Mouse (Mus musculus) intestine, embryonic 15.5 days (tissue): ENCODE data around the gene Snrnp25. TPM values are rescaled to one million over a fixed set of nuclear protein-coding genes. Genes with fewer than 3 reads are reported as not detected.
"Not testable (repeated sequence)": the region's sequence is repeated elsewhere in the genome, so short reads cannot be mapped to it uniquely, and the experiment has no call there.

ENCODE experiments used
- ATAC-seq: fragments of 200-750 bp; cut with Nextera tagmentation; 2 replicates; pipeline ENCODE4 v1.8.0; 2017; ENCODE audit warnings: moderate TSS enrichment, moderate library complexity
- H3K27ac ChIP-seq: fragments of 300-500 bp; sonication (generic); 2 replicates; pipeline ENCODE4 v1.5.1; 2015; ENCODE audit warnings: mild to moderate bottlenecking, inconsistent platforms
- H3K27me3 ChIP-seq: fragments of 300-500 bp; sonication (generic); replicated peaks from 2 replicates; pipeline ENCODE4 v1.6.1; 2015; ENCODE audit warnings: inconsistent platforms
- H3K36me3 ChIP-seq: fragments of 300-500 bp; sonication (generic); 2 replicates; pipeline ENCODE4 v1.6.1; 2015; ENCODE audit warnings: inconsistent platforms
- H3K4me1 ChIP-seq: fragments of 300-500 bp; sonication (generic); replicated peaks from 2 replicates; pipeline ENCODE4 v1.6.1; 2015; ENCODE audit warnings: inconsistent platforms
- H3K4me2 ChIP-seq: fragments of 300-500 bp; sonication (generic); replicated peaks from 2 replicates; pipeline ENCODE4 v1.6.1; 2015; ENCODE audit warnings: mild to moderate bottlenecking, inconsistent platforms
- H3K4me3 ChIP-seq: fragments of 300-500 bp; sonication (generic); replicated peaks from 2 replicates; pipeline ENCODE4 v1.5.1; 2015; ENCODE audit warnings: inconsistent platforms
- H3K9ac ChIP-seq: fragments of 300-500 bp; sonication (generic); 2 replicates; pipeline ENCODE4 v1.6.1; 2015; ENCODE audit warnings: inconsistent platforms
- H3K9me3 ChIP-seq: fragments of 300-500 bp; sonication (generic); 2 replicates; pipeline ENCODE4 v1.6.1; 2016; ENCODE audit warnings: inconsistent platforms
- WGBS: fragments of 180-500 bp; shearing (Covaris S2); methylation state at CpG from one replicate; pipeline ENCODE4 v1.1.7; 2015; 5-methylcytosine and 5-hydroxymethylcytosine counted together
- polyA plus RNA-seq: library from polyadenylated mRNA; unstranded; fragments of >200 nt; fragmentation: Nextera tagmentation; extraction: Ambion mirVana; gene quantifications from 2 replicates; pipeline ENCODE4 v1.2.1, GENCODE M21; 2015

Gene Snrnp25
- polyA plus RNA-seq, 1 experiment from 2014 or later: 45.1 TPM

DNA sequence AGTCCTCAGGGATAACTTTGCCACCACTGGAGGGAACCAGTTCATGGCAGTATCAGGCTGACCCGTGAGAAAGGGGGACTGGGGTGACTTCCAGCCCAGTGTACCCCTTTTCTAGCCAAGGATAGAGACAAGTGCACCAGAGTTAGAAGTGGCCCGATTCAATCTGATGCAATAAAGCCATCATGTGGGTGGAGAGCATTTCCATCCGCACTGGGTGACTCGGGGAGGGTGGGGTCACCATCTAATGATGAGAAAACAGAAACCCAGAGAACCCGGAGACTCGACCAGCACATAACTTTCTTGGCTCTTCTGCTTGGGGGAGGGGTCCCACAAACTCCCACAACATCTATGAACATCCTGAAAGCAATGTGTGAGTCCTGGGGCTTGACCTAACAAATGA lies 8.5 kb upstream of the Snrnp25 start:
- H3K4me2 ChIP-seq: no peak overlapping the region
- peaks cover 9% of the 10 kb centered on the region; the same call in 1 of the 2 replicates for H3K4me1 ChIP-seq
- no peaks in the 10 kb centered on the region for H3K27me3 ChIP-seq
- no peak overlapping the region for H3K4me3 ChIP-seq
- H3K27ac ChIP-seq: no peak overlapping the region
- no peaks in the 10 kb centered on the region for H3K9me3 ChIP-seq
- no peak for ATAC-seq
- H3K9ac ChIP-seq: no peak overlapping the region
- no peaks in the 10 kb centered on the region for H3K36me3 ChIP-seq
- 64% methylated on average over 6 of the region's 6 CpGs for WGBS

DNA sequence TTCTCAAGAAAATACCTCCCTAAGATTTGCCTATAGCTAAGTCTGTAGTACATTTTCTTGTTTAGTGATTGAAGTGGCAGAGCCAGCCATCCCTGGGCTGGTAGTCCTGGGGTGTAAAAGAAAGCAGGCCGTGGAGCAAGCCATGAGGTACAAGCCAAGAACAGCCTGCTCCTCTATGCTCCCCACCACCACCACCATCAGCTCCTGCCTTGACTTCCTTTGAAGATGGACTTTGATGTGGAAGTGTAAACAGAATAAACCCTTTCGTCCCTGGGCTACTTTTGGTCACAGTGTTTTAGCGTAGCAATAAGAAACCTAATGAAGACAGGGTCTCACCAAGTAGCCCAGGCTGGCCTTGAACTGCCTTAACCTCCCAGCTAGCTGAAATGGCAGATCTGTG lies 7.4 kb upstream of the Snrnp25 start:
- Histone ChIP-seq H3K4me1 (peaks cover 9% of the 10 kb centered on the region; the same call in 1 of the 2 replicates), H3K4me3 (no peak overlapping the region), H3K9me3 (no peaks in the 10 kb centered on the region), H3K27me3 (no peaks in the 10 kb centered on the region), H3K9ac (no peak overlapping the region), H3K27ac (no peak overlapping the region), H3K36me3 (no peaks in the 10 kb centered on the region), H3K4me2 (no peak overlapping the region)
- 44% methylated on average over 3 of the region's 3 CpGs for WGBS
- ATAC-seq: no peak

DNA sequence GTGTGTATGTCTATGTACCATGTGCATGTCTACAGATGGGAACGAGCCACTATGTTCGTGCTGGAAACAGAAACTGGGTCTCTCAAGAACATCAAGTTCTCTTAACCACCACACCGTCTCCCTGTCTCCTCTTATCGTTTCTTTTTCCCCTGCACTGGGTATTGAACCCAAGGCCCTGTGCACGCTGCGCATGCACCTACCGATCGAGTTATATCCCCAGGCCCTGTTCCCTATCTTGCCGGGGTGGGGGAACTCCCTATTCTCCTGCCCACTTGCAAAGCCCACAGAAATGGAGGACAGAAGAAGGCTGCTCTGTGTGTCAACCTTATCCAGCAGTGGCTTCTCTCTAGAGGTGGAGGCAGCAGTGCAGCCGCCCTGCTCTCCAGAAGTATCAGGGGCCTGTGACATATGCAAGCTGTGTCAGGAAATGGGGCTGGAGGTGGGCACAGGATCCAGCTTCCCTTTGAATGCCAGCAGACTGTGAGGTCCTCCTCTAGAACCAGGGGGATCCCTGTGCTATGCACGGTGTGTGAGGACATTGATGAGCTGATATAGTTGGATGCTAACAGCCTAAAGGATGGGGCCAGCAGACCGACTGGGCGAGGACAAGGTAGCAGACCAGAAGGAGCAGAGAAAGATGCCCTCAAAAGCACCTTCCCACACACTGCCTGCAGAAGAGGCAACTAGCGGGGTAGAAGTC lies 6.8 kb upstream of the Snrnp25 start:
- Histone ChIP-seq H3K4me3 (no peak overlapping the region), H3K4me2 (no peak overlapping the region), H3K4me1 (peaks cover 9% of the 10 kb centered on the region; the same call in 1 of the 2 replicates), H3K9ac (no peak overlapping the region), H3K36me3 (no peaks in the 10 kb centered on the region), H3K27me3 (no peaks in the 10 kb centered on the region), H3K27ac (no peak overlapping the region), H3K9me3 (no peaks in the 10 kb centered on the region)
- no peak for ATAC-seq
- 74% methylated on average over 14 of the region's 14 CpGs for WGBS

DNA sequence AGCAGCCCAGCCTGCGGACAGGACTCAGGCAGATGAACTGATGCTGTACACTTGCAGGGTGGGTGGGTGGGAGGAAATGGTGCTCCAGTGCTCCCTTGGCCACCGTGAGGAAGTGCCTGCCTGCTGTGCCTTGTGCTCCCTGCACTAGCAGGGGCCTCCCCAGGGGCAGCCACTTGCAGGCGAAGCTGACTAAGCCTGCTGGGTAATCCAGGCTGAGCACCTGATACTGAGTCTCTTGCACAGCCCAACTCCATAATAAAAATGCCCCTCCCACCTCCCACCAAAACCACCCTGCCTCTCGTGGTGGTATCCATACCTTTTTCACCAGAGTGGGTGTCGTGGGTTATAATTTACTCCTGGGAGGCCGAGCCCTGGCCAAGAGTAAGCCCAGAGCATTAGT lies 6.0 kb upstream of the Snrnp25 start:
- WGBS: 38% methylated on average over 6 of the region's 6 CpGs
- Histone ChIP-seq H3K4me2 (no peak overlapping the region), H3K4me3 (no peak overlapping the region), H3K27me3 (no peaks in the 10 kb centered on the region), H3K9me3 (no peaks in the 10 kb centered on the region), H3K27ac (no peak overlapping the region), H3K9ac (no peak overlapping the region), H3K4me1 (peaks cover 9% of the 10 kb centered on the region; the same call in 1 of the 2 replicates), H3K36me3 (no peaks in the 10 kb centered on the region)
- 0 out of 2 replicates have a peak, but pooled peaks have one; percentile 25 for ATAC-seq

DNA sequence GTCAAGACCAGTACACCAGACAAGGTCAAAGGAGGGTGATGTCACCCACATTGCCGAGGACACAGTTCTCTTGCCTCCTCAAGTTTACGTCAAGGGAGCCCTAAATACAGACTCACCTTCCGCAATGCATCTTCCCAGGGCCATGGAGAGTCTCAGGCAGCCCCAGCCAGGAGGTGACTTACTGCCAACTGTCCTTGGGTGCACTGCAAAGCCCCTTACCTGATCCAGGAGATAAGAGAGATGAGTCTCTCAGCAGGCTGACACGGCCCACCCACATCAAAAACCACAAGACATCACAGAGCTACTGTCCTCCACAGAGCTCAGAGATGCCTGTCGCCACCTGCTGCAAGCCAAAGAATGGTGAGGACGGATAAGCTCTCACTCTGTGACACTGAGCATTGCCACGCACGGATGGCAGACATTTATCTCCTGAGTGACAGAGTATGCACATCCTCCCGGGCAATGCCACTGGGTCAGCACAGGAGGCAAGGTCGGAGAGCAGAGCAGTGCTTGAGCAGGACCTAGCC lies 5.1 kb upstream of the Snrnp25 start, which contains the start of gene Il9r:
Gene Il9r, minus strand, starts transcription at position 205 of the 527 bp plus-strand sequence.
- no peak within 1 kb of the TSS for H3K4me2 ChIP-seq
- 69% methylated on average over 10 of the region's 10 CpGs for WGBS
- peaks cover 16% of the 10 kb centered on the region; the same call in 1 of the 2 replicates for H3K4me1 ChIP-seq
- no peak within 1 kb of the TSS for H3K27ac ChIP-seq
- no peaks in the 10 kb centered on the region for H3K27me3 ChIP-seq
- no peaks in the 10 kb centered on the region for H3K36me3 ChIP-seq
- no peak within 1 kb of the TSS for H3K4me3 ChIP-seq
- no peak within 1 kb of the TSS for H3K9ac ChIP-seq
- no peaks in the 10 kb centered on the region for H3K9me3 ChIP-seq
- ATAC-seq: no peak

DNA sequence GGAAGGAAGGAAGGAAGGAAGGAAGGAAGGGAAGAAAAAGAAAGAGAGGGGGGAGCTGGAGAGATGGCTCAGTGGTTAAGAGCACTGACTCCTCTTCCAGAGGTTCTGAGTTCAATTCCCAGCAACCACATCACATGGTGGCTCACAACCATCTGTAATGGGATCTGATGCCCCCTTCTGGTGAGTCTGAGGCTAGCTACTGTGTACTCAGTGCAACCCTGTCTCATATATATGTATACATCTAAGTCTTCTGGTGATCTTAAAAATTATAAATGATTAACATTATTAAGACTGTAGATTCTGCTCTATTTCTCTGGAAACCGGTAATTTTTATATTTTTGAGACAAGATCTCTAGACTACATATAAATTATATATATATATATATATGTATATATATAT lies 4.2 kb upstream of the Snrnp25 start:
- peaks cover 18% of the 10 kb centered on the region for H3K4me1 ChIP-seq
- not testable (repeated sequence) for H3K9me3 ChIP-seq, H3K4me2 ChIP-seq, H3K27me3 ChIP-seq, H3K36me3 ChIP-seq, H3K27ac ChIP-seq, H3K9ac ChIP-seq, ATAC-seq, H3K4me3 ChIP-seq
- 53% methylated on average over 1 of the region's 1 CpGs for WGBS

DNA sequence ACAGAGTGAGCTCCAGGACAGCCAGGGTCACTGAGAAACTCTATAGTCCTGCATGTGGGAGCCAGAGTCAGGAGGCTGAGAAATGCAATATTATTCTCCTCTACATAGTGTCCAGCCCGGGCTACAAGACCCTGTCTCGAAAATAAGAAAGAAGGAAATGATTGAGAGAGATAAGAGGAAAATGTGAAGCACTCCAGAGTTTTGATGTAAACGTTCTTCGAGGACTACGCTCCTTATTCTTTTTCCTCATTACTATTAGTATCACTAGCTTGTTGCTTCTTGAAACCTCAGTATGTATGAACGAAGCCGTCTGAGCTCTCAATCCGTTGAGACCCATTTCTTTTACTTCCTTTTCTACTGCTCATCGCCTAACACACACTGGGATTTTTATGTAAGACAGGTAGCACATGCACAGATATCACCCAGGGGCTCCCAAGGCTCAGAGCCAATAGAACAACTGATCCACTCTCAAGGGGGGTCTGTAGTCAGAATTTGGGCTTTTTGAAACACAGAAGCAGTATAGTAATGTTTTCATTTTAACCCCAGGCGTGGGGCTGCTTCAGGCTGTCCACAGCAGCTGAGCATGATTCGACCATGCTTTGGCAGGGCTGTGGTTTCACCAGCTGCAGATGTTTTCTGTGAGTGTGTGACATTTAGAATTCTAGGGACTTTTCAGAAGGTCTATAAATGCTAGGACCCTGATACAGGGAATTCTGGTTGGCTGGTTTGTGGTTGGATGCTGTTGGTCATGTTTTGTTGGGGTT lies 3.1 kb upstream of the Snrnp25 start:
- Histone ChIP-seq H3K4me2 (no peak overlapping the region), H3K9ac (no peak overlapping the region), H3K27ac (no peak overlapping the region), H3K9me3 (no peaks in the 10 kb centered on the region), H3K36me3 (no peaks in the 10 kb centered on the region), H3K27me3 (no peaks in the 10 kb centered on the region), H3K4me1 (peaks cover 16% of the 10 kb centered on the region), H3K4me3 (no peak overlapping the region)
- WGBS: 73% methylated on average over 11 of the region's 11 CpGs
- no peak for ATAC-seq

DNA sequence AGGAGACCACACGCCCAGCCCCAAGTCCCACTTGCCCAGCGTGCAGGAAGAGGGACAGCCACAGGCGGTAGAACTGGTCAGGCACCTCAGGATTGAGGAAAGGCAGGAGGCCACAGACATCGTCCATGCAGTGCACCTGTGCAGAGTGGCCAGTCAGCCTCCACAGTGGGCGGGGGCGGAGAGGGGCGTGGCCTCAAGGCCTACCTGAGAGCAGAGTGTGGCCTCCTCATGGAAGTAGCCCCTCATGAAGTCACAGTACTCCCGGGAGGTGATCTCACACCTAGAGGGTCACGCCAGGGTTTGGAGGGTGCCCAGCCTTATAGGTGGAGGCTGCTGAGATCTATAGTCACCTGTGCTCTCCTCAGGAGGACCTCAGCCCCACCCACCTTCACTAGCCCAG lies 5.4 kb downstream of the Snrnp25 start:
- peak; percentile 29; the same call in 1 of the 2 replicates for ATAC-seq
- no peak overlapping the region for H3K4me2 ChIP-seq
- H3K27me3 ChIP-seq: no peaks in the 10 kb centered on the region
- 78% methylated on average over 9 of the region's 9 CpGs for WGBS
- no peaks in the 10 kb centered on the region for H3K9me3 ChIP-seq
- peaks cover 66% of the 10 kb centered on the region for H3K36me3 ChIP-seq
- no peak overlapping the region for H3K27ac ChIP-seq
- no peak overlapping the region for H3K4me3 ChIP-seq
- H3K4me1 ChIP-seq: peaks cover 3% of the 10 kb centered on the region; the same call in 1 of the 2 replicates
- H3K9ac ChIP-seq: no peak overlapping the region

DNA sequence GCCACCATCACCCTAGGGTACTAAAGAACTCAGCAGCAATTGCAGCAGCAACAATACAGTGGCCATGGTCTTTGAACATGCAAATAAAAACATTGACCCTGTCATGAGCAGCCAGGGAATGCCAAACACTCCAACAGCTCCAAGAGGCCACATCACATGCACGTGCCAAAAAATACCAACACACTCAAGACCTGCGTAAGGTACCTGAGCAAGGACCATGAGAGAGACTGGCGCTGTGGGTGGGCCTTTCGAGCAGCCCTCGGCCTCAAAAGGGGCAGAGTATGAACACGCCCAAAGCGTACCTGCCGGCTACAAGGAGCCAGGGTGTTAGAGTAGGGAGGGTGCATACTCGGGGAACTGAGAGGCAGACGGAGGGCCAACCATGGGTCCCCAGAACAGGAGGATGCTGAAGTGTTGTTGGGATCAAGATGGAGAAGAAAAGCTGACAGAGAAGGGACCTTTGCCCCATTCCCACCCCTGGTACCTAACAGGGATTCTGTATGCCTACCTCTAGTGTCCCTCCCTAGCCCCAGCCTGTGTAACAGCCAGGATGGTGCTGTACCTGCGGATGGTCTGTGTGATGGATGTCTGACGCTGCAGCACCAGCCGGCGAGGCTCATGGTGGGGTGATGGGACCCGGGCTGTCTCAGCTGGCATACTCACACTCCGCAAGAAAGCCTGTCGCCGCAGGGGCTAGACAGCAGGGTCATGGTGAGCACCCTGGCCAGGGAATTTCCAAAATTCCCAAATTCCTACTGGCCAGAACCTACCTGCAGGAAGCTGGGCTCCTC lies 10.4 kb downstream of the Snrnp25 start:
- H3K27ac ChIP-seq: no peak overlapping the region
- no peak for ATAC-seq
- 90% methylated on average over 18 of the region's 18 CpGs for WGBS
- no peaks in the 10 kb centered on the region for H3K27me3 ChIP-seq
- no peak overlapping the region for H3K4me2 ChIP-seq
- H3K9me3 ChIP-seq: no peaks in the 10 kb centered on the region
- peaks cover 26% of the 10 kb centered on the region for H3K4me1 ChIP-seq
- peaks cover 43% of the 10 kb centered on the region for H3K36me3 ChIP-seq
- no peak overlapping the region for H3K9ac ChIP-seq
- H3K4me3 ChIP-seq: no peak overlapping the region

DNA sequence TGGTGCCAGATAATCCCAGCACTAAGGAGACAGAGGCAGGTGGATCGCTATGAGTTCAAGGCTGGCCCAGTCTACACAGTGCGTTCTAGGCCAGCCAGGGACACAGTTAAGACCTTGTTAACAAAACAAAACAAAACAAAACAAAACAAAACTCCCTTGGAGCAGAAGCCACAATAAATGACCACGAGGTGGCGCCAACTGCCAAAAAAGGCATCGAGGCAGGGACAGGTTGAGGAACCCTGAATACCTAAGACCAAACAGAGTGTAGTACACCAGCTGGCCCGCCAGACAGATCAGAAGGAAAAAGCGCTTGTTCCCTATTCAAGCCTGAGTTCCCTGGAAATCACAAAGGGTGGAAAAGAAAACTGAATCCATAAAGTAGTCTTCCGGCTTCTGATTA lies 11.6 kb downstream of the Snrnp25 start:
- no peaks in the 10 kb centered on the region for H3K27me3 ChIP-seq
- no peak overlapping the region for H3K27ac ChIP-seq
- H3K4me3 ChIP-seq: no peak overlapping the region
- WGBS: 26% methylated on average over 8 of the region's 8 CpGs
- ATAC-seq: no peak
- H3K9ac ChIP-seq: no peak overlapping the region
- peaks cover 33% of the 10 kb centered on the region for H3K4me1 ChIP-seq
- H3K36me3 ChIP-seq: peaks cover 31% of the 10 kb centered on the region
- no peak overlapping the region for H3K4me2 ChIP-seq
- H3K9me3 ChIP-seq: no peaks in the 10 kb centered on the region

DNA sequence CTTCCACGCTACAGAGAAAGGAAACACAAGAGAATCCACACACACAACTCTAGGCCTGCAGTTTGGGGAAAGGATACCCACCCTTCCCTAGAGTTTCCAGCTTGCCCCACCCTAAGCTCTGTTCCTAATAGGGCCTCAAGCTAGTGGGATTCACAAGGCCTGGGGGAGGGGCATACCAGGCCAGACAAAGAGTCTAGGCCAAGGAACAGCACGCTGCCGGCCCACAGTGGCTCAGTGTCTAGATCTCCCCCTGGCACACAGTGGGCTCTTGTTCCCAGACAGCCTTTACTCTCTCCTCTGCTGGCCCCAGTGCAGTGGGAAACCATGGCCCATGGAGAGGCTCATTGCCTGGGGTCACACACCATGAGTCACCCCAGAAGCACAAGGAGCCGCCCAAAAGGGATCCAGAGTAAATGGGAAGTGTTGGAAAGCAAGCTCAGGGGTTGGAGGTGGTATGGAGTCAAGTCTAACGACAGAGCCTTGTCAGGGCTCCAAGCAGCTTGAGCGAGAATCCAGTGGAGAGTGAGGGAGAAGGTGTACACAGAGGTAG lies 13.4 kb downstream of the Snrnp25 start:
- H3K4me2 ChIP-seq: 0 out of 2 replicates have a peak overlapping the region, but pooled peaks have one; percentile 9
- 57% methylated on average over 6 of the region's 6 CpGs for WGBS
- no peaks in the 10 kb centered on the region for H3K27me3 ChIP-seq
- H3K9me3 ChIP-seq: no peaks in the 10 kb centered on the region
- ATAC-seq: no peak
- H3K36me3 ChIP-seq: peaks cover 15% of the 10 kb centered on the region
- H3K4me3 ChIP-seq: no peak overlapping the region
- no peak overlapping the region for H3K9ac ChIP-seq
- peaks cover 46% of the 10 kb centered on the region for H3K4me1 ChIP-seq
- no peak overlapping the region for H3K27ac ChIP-seq

DNA sequence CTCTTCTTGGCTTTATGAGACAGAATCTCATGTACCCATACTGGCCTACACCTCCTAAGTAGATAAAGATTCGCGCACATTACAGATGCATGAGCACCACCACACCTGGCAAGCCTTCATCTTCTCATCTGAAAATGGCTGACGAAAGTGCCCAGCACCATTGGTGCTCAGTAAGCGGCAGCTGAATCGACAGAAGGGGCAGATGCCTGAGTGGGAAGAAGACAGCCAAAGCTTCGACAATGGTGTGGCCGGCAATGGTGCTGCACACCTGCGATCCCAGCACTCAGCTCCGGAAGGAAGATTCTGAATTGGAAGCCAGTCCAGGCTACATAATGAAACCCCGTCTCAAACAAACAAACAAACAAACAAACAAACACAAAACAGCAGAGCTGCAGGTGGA lies 14.1 kb downstream of the Snrnp25 start:
- H3K36me3 ChIP-seq: peaks cover 9% of the 10 kb centered on the region
- H3K4me3 ChIP-seq: no peak overlapping the region
- no peak overlapping the region for H3K4me2 ChIP-seq
- 90% methylated on average over 10 of the region's 10 CpGs for WGBS
- no peaks in the 10 kb centered on the region for H3K9me3 ChIP-seq
- no peak for ATAC-seq
- no peak overlapping the region; the same call in 1 of the 2 replicates for H3K9ac ChIP-seq
- H3K27ac ChIP-seq: no peak overlapping the region
- no peaks in the 10 kb centered on the region for H3K27me3 ChIP-seq
- peaks cover 49% of the 10 kb centered on the region for H3K4me1 ChIP-seq
